Mouse (Mus musculus) B cell, adult 67 days (primary cell): Measurements from ENCODE around the gene Dmbx1. TPM values are rescaled to one million over a fixed set of nuclear protein-coding genes. Genes with fewer than 3 reads are reported as not detected.

Experiments used
- total RNA-seq, 2 experiments: library from RNA; stranded (reverse); gene quantifications; 4 replicates each; pipeline ENCODE4 v1.2.4; 2023

Gene Dmbx1
- total RNA-seq, result not detected

GRCm38 (mm10) chr4:115939295-115940102 lies at the start of gene Dmbx1:
Gene Dmbx1 (minus strand): TSS chr4:115939926.

GRCm38 (mm10) chr4:115890553-115890952 lies 49.2 kb downstream of the Dmbx1 start, which contains the start of gene 6430628N08Rik:
Gene 6430628N08Rik (plus strand): TSS chr4:115890665.

GRCm38 (mm10) chr4:115884022-115884421 lies 55.7 kb downstream of the Dmbx1 start, which contains the start of gene Kncn:
Gene Kncn (plus strand): TSS chr4:115884400.

Other genes starting within 250 kb of the Dmbx1 start
- 10 to 100 TPM; 50.7 to 54.4 TPM for gene Efcab14, start 202.2 kb downstream of the Dmbx1 start, total RNA-seq
- not detected for gene Tex38, start 158.9 kb downstream of the Dmbx1 start, total RNA-seq
- gene Atpaf1, start 155.1 kb downstream of the Dmbx1 start, total RNA-seq, result 10 to 100 TPM; 19.3 to 23.7 TPM
- 10 to 100 TPM; 17.2 to 19.4 TPM for gene Mob3c, start 111.8 kb downstream of the Dmbx1 start, total RNA-seq
- 10 to 100 TPM; 73.7 to 76.3 TPM for gene Mknk1, start 100.7 kb downstream of the Dmbx1 start, total RNA-seq
- gene Kncn, start 55.5 kb downstream of the Dmbx1 start, total RNA-seq, result under 1 TPM in 1 of 2 experiments, not detected in 1; 0.92 TPM
- not detected for gene 6430628N08Rik, start 49.3 kb downstream of the Dmbx1 start, total RNA-seq
- 10 to 100 TPM; 35.8 to 47.9 TPM for gene Faah, start 78.0 kb upstream of the Dmbx1 start, total RNA-seq
- gene Nsun4, start 114.0 kb upstream of the Dmbx1 start, total RNA-seq, result 10 to 100 TPM; 31.9 to 36.4 TPM
- gene Uqcrh, start 135.1 kb upstream of the Dmbx1 start, total RNA-seq, result 100 to 1,000 TPM; 267 to 268 TPM
- 10 to 100 TPM; 39.2 to 39.5 TPM for gene Lrrc41, start 135.3 kb upstream of the Dmbx1 start, total RNA-seq
- gene Rad54l, start 183.8 kb upstream of the Dmbx1 start, total RNA-seq, result 1 to 10 TPM; 1.5 to 1.6 TPM
- gene Pomgnt1, start 183.9 kb upstream of the Dmbx1 start, total RNA-seq, result 10 to 100 TPM; 41.2 to 49.3 TPM
- 1 to 10 TPM; 3.2 to 7.1 TPM for gene Lurap1, start 211.4 kb upstream of the Dmbx1 start, total RNA-seq
- not detected for gene Tspan1, start 227.7 kb upstream of the Dmbx1 start, total RNA-seq
- gene 1700042G07Rik, start 233.4 kb upstream of the Dmbx1 start, total RNA-seq, result not detected
- not detected for gene Gm49337, start 233.5 kb upstream of the Dmbx1 start, total RNA-seq